Mouse (Mus musculus) layer of hippocampus, adult 8-10 months (tissue): ENCODE measurements around the gene Blm. TPM values are rescaled to one million over a fixed set of nuclear protein-coding genes. Genes with fewer than 3 reads are reported as not detected.
A peak's percentile ranks its signal among the peaks of the same experiment; 100 is the strongest.

Experiments
- DNase-seq, 2 experiments: peaks; one replicate each; pipeline ENCODE4 v3.0.0; 2022; ENCODE audit warnings: low spot score in 2 of 2
- total RNA-seq, 4 experiments: library from RNA; stranded (reverse); gene quantifications; 2 replicates each; pipeline ENCODE4 v1.2.4; 2022

Blm gene
- total RNA-seq, 4 experiments from 2014 or later, result 3.5 to 5.2 (median 4.8) TPM

DNA sequence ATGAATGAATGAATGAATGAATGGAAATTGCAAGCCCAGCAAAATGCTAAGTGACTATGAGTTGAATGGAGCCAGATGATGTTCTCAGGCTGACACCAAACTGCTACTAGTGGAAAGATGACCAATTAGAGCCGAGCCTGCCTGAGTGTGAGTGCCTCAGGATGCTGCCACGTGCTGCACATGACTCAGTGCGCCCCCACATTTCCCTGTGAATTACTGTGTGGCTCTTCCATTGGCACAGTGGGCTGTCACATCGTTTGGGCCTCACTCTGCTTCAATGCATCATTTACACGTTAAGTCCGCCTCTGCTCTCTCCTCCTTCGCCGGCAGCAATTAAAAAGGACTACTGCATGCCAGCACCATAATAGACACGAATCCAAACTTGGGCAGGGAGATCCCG, 122.6 kb downstream of the Blm start:
- DNase-seq, result peak; percentile 73 to 79

DNA sequence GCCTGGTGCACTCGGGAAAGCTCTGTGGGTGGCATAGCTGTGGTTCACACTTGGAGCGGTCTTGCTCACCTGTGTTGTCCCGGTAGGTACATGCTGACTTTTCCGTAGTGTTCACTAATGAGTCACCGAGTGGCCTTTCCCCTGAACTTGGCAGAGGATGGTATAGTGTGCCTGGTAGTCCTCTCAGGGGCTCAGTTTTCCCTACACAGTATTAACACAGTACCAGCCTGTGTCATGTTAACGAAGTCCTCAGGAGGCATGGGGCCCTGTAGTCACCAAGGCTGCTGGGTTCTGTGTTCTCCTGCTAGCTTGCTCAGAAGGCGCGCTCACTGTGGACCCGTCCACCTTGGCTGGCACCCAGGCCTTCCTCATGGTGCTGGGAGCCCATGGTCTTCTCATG, 124.5 kb downstream of the Blm start:
- DNase-seq, result no peak

DNA sequence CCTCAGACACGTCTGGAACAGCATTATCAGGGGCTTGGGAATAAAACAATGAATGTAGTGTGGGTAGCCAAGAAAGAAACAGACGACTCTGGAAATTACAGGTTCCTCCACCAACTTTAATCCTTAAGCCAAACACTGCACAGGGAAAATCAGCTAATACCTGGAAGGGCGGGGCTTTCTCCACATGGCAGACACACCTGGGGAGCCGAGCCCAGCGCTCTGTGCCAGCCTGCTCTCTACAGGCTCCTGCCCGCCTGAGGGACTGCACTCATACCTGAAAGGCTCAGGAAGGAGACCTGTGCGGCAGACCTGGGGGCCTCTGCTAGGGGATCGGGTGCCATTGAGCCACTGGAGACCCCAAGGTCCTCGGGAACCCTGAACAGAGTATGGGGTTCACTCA, 127.2 kb downstream of the Blm start:
- no peak for DNase-seq

DNA sequence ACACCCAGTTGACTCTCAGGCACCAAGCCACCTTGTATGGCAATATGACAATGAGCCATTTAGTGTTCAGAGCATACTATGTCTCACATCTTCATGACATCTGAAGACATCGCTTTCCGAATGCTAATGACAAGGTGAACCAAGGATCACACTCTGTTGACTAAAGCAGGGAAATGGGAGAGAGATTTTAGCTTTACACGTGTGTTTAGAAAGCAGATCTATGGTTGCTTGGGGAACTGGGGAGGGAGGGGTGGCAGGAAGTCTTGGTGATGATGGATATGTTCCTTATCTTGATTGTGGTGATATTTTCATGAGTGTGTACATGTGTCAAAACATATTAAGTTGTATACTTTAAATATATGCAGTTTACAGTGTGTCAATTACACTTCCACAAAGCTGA, 128.7 kb downstream of the Blm start:
- no peak for DNase-seq

DNA sequence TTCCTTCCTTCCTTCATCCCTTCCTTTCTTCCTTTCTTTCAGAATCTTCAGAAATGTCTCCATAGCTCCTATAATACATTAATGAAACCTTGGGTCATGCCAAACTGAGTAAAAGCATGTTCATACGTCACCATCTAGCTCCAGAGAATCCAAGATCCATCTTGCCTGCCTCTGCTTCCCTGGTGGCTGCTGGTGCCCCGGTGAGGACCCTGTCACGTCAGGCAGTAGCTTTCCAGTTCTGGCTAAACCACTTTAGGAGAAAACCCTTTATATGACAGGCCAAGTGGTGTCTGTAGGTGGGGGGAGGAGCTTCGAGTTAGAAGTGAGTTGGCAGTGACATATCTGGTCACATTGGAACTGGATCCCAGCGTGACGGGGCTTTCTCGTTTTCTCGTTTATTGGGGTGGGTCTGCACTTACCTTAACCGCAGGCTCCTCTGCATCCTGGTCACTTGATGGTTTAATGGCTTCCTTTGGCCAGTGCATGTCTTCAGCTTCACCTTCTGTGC, 129.7 kb downstream of the Blm start, which contains the start of gene Furin:
Gene Furin, minus strand, starts transcription at position 249 of the 508 bp plus-strand sequence.
- no peak for DNase-seq

Other genes starting within 250 kb of the Blm start
- gene Prc1, start 240.7 kb downstream of the Blm start, total RNA-seq, result 1 to 10 TPM in 3 of 4 experiments, under 1 TPM in 1; 0.51 to 1.9 (median 1.5) TPM
- 10 to 100 TPM; 12.7 to 19.0 (median 14.2) TPM for gene Rccd1, start 210.7 kb downstream of the Blm start, total RNA-seq
- gene Unc45a, start 194.1 kb downstream of the Blm start, total RNA-seq, result 10 to 100 TPM; 35.5 to 47.2 (median 40.6) TPM
- gene Hddc3, start 192.0 kb downstream of the Blm start, total RNA-seq, result 10 to 100 TPM; 37.7 to 55.7 (median 49.0) TPM
- 100 to 1,000 TPM; 161 to 192 (median 173) TPM for gene Man2a2, start 163.7 kb downstream of the Blm start, total RNA-seq
- gene Fes, start 147.2 kb downstream of the Blm start, total RNA-seq, result 10 to 100 TPM in 2 of 4 experiments, 1 to 10 TPM in 2; 7.0 to 20.0 (median 14.1) TPM
- 10 to 100 TPM; 36.1 to 43.8 (median 39.7) TPM for gene Furin, start 129.7 kb downstream of the Blm start, total RNA-seq
- gene Crtc3, start 153.8 kb upstream of the Blm start, total RNA-seq, result 10 to 100 TPM; 20.5 to 24.6 (median 21.8) TPM